Mouse (Mus musculus) adrenal gland, postnatal 25 days (tissue): ENCODE measurements around the gene Rgs12. TPM values are rescaled to one million over a fixed set of nuclear protein-coding genes. Genes with fewer than 3 reads are reported as not detected.

ENCODE experiments used
- DNase-seq: peaks from one replicate; pipeline ENCODE4 v3.0.0; 2021; ENCODE audit warnings: mixed read lengths
- total RNA-seq: library from RNA; stranded (reverse); gene quantifications from 2 replicates; pipeline ENCODE4 v1.2.3, GENCODE M21; 2021

Rgs12 gene
- total RNA-seq, 1 experiment from 2014 or later = 42.1 TPM

DNA sequence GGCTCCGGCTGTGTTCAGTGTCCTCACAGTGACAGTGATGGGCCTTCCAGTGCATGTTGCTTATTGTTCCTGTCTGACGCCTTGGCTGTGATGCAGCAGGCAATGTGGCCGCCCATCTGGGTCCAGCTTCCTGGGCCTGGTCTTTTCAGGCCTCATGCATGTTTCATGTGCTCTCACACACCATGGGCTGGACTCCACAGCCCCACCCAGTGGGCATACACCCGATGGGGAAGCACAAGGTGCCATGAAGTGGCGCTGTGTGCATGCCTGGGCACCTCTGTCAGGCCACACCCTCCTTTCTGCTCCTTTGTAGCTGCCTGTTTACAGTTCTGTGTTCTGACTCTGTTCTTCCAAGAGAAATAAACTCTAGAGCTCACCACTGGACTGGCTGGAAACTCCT, 83.8 kb downstream of the Rgs12 start:
- no peak for DNase-seq

DNA sequence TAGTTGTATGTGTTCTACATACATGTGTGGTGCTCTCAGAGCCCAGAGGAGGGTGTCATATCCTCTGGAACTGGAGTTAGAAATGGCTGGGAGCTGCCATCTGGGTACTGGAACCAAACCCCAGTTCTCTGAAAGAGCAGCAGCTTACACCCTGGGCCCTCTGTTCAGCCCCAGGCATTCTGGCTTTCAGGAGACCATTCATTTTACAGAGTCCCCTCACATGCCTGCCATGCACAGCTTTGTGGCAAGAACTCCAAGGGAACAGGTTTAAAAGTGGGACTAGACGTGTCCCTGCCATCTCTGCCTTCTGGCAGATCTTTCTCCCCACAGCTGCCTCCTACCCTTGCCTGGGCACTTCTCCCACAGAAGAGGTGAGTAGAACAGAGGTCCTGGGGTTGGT, 84.4 kb downstream of the Rgs12 start:
- DNase-seq = no peak

DNA sequence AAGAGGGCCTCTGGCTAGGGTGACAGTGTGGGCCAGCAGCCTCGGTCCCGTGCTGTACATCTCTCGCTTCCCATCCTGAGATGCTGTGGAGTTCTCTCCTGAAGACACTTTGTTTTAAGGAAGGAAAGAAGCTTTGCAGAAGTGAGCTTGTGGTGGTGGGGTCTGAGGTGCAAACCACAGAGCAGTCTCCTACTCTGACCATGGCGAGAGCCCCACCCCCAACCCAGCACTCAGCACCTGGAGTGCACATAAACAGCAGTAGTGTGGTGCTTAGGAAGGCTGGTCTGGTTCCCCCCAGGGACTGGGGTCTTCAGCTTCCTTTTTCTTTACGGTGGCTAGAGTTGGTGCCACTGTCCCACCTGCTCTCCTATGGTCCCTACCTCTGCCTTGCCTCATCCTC, 85.9 kb downstream of the Rgs12 start:
- no peak for DNase-seq

DNA sequence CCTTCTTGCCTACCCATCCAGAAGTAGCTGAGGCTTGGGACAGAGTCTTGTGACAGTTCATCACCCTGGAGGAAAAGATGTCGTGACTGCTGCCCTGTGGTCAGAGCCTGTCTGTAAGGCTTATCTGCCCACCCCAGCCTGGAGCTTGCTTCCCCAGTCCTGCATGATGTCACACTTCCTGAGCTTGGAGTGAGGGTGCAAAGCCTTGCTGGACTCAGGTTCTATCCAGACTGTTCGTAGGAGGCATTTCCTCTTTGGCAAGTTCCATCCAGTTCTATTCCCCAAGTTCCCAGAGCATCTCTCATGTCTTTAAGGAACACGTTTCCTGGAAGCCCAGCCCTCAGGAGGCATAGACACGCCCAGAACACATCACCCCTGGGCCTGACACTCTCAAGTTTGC, 86.5 kb downstream of the Rgs12 start:
- DNase-seq = no peak

DNA sequence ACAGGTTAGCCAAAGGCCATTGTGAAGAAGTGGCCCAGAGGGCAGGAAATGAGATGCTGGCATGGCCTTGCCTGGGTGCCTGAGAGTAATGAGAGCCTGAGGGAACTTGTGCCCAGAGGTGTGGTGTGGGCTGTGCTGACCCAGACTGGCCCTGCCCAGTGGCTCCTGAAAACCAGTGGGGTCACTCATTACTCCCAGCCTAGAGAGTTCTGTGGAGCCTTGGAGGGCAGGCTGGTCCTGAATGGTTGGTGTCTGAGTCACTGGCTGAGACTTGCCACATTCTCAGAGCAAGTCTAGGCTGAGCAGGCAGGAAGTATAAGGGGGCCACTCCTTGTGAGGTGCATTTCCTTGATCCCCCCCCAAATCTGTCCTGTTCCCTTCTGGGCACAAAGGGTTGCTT, 88.2 kb downstream of the Rgs12 start:
- DNase-seq = no peak

DNA sequence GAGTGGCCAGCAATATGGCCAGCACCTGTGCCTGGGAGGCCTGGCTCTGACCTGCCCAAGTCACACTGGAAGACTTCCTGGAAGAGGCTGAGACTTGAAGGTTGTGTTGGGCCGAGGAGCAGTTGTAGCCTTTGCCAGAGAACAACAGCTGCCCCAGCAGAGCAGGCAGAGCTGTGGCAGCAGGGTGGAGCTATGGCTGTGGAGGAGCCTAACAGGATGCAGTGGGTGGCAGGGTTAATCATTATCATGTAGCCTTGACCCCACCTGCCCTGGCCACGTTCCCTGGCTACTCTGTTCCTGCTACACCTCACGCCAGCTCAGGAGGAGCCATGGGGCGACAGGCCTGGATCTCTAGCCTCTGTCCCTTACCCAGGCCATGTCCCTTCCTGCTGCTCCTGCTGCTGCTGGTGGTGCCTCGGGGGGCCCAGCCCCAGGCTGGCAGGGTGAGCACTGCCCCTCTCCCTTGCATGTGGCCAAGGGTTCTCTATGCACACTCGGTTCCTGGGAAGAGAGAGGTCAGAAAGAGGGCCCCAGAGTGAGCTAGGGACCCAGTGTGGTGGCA, 92.1 kb downstream of the Rgs12 start, which contains the start of gene Hgfac:
Gene Hgfac, plus strand, starts transcription at position 242 of the 562 bp plus-strand sequence.
- no peak for DNase-seq

DNA sequence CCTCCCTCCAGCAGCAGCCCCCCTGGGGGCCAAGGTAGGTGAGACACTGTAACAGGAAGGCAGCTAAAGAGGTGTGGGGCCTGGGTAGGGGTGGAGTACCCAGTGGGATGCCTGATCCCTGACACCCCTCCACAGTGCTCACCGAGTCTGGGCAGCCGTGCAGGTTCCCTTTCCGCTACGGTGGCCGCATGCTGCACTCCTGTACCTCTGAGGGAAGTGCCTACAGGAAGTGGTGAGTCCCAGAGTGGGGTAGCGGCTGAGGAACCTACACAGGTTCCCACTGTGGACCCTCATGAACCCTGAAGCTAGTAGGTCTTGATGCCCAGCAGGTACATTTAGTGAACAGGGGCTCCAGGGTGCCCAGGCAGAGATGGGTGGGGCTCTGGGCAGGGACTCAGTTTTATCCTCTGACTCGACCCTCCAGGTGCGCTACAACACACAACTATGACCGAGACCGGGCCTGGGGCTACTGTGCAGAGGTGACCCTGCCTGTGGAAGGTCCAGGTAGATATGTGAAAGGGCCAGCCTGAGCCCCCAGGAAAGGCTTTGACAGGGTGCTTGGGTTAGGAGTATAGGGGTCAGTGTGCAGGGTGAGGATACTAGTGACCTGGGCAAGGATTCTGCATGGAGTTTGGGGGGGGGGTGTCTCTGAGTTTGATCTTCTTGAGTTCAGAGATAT, 93.3 kb downstream of the Rgs12 start:
- DNase-seq = no peak

DNA sequence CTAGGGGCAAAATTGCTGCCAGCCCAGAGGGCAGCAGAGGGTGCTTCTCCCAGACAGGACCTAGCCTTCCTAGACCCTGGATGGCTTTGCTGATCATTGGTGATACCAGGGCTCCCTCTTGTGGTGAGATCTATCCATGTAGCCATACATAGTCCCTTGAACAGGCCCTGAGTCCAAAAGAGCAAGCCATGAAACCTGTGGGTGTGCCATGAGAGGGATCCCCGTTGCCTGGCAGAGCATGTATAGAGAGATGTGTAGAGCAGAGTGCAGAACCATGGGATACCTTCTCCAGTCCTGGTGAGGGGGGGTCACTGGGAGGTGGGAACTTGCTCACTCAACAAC, 93.8 kb downstream of the Rgs12 start:
- peak; percentile 59 for DNase-seq

DNA sequence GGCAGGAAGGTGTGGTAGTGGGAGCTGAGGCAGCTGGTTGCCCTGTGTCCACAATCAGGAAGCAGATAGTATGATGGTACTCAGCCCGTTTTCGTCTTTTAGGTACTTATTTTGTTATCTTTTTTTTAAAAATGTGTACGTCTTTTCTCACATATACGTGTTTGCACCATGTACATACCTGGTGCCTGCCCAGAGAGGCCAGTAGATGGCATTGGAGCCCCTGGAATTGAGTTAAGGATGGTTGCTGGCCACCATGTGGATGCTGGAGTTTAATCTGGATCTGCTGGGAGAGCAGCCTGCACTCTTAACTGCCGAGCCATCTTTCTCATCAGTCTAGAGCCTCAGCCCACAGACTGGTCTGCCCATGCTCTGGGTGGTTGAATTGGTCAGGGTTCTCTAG, 101.3 kb downstream of the Rgs12 start:
- DNase-seq = no peak

DNA sequence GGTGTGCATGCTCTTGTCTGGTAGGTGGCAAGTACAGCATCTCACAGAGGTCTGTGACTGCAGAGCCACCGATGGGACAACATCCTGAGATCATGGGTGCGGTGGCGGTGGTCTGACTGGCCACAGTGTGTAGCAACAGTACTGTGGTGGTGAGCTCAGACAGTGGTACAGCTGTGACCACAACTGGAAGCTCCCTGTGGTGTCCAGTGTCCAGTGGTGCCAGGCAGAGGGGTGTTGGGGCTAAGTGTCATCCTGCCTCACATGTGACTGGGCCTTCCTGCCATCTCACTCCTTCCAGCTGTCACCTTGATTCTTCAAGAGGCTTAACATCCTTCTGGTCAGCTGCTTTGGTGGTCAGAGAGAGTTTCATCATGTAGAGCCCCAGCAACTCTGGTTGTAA, 105.4 kb downstream of the Rgs12 start:
- DNase-seq = no peak

DNA sequence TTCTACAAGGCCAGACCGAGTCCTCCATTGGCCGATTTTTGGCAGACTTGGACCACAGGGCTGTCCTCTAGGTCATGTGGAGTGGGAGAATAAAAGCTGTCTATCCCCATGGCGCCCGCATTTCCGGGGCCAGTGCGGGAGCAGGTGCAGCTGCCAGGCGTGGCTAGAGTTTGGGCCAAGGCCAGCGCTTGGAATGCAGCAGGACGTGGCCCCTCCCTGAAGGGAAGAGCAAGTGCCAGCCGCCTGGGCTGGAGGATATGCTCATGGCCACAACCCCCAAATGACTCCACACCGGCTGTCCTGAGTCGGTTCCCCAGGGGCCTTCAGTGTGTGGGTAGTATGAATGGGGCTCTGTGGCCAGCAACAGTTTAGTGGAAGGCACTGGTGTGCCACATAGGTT, 105.8 kb downstream of the Rgs12 start:
- peak; percentile 74 for DNase-seq

DNA sequence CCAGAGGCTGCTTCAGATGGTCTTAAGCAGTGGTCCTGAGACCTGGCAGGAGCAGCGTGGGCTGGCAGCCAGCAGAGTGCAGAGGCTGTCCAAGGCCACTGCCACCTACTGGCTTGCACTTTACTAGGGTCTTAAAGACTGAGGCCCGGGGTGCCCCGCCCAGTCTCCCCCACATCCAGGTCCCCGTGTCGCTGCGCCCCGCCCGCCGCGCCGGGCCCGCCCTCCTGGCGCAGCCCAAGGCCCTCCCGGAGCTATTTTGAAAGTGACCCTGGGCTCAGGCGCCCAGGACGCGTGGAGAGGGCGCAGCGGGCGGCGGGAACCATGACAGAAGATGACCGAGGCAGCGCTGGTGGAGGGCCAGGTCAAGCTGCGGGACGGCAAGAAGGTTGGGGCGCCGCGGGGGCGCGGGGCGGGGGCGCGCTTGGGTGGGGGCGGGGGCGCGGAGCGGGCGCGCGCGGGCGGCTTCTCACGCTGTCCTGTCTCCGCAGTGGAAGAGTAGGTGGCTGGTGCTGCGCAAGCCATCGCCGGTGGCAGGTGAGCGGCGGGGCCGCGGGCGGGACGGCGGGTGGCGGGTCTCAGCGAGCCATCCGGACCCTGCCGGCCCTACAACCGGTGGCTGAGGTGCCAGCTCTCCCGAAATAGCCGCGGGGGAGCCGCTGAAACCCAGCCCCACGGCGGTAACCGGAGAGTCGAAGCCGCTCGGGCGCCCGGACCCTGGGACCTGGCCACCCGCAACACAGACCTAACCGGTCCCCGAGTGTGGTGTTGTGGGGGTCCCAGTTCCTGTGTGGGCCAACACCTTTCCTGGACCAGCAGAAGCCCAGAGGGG, 107.6 kb downstream of the Rgs12 start, which contains the start of gene Dok7:
Gene Dok7, plus strand, starts transcription at position 163 of the 829 bp plus-strand sequence.
- peak; percentile 74 for DNase-seq

DNA sequence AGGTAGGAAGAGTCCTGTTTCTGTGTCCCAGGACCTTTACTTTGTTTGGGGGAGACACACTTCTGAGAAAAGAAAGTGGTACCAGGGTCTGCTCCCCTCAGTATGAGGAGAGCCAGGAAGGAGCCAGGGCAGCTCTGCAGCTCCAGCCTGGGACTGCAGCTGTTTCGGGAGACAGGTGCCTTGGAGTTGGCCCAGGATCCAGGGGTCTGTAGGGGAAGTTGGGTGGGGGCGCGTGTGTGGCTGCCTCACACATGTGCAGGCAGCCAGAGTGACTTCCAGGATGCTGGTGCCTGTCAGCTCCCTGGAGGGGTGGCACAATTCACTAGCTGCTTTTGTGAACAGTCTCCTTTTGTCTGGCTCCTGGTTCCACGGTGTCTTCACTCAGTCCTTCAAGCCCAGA, 108.3 kb downstream of the Rgs12 start:
- DNase-seq = no peak

DNA sequence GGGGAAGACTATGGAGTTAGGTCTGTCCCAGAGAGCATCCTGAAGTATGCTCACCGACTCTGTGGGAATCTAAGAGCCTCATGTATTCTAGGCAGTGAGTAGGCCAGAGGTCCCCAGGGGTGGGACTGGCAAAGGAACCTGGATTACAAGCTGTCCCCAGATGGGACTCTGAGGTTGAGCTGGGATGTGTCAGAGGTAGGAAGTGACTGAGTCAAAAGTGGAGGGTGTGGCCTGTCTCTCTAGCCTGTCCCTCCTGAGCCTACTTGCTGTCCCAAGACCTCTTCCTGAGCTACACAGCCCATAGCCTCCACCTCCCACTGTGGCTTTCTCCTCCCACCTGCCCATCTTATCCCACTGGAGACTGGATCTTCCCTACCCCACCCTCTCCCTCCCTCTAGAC, 109.0 kb downstream of the Rgs12 start:
- no peak for DNase-seq

DNA sequence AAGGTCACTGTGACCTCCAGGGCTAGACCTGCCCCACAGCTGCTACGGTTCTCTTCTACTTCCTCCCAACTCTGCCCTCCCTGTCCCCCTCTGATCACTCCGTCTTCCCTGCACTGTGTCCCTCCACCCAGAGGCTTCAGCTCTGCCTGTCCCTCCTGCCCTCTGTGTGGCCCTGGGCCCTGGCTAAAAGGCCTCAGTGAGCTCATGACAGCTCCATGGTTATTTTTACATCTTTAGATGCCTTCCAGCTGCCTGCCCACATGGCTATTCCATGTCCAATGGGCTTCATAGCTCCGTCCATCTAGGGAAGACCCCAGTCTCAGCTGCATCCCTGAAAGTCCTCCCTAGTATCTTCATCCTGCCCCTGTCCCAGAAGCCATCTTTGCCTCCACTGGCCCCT, 110.9 kb downstream of the Rgs12 start:
- DNase-seq = no peak

DNA sequence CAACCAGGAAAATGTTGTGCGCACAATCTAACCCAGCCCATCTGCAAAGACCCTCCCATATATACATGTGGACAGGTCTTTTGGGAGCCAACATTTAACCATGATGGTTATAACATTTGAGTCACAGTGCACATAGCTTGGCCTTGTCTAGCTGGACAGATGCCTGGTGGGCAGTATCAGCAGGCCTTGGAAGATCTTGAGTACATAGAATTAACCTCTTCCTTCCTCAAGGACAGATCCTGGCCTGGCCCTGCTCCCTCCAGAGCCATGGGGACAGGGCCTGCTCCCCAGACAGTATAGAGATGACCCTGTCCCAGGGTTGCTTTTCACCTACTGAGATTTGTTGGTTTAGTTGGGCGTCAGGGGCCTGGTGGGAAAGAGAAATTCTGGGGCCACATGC, 120.6 kb downstream of the Rgs12 start:
- no peak for DNase-seq

DNA sequence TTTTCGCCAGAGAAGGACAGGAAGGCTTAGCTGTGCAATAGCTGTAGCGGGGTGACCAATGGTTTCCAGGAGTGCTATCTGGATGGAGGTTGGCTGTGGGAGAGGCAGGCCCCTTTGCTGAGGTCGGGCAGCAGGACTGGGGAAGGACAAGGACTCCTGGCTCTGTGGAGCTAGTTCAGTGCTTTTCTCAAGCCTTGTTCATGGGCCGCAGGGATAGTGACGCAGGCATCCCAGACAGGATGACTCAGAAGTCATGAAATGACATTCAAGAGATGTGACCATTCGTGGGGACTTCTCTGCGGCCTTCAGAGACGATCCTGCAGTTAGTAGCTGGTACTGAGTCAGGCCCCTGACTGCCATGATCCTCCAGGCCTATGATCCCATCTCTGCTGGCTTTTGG, 121.1 kb downstream of the Rgs12 start:
- DNase-seq = peak; percentile 45

DNA sequence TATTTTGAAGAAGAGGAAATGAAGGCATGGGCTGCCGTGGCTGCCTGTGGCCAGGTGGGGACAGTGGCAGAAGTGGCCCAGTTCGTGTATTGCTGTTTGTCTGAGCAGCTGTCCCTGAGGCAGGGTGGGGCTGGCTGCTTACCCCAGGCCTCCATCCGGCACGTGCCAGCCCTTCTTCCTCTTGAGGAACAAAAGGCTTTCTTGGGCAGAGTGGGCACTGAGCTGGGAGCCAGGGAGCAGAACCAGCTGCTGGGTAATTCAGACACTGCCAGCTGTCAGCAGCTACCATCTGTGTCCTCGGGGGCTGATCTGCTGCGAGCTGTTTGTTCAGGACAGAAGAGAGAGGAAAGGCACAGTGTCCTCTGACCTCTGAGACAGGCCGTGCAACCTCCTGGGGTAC, 121.7 kb downstream of the Rgs12 start:
- no peak for DNase-seq

DNA sequence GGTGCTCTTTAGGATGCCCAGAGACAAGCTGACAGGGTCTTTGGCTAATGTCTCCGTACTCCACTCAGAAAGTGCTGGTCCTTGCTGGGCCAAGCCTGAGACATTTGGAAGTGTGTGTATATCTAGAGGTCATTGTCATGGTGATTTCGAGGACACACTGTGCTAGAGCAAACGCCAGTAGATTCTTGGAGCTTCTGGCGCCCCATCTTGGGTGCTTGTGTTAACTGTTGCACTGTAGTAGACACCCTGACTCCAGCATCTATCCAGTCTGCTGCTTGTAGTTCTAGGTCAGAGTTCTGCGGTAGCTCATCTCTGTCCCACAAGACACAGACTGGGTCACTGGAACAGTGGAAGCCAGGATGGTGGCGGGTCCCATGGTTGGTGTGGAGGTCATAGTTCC, 122.6 kb downstream of the Rgs12 start:
- no peak for DNase-seq

DNA sequence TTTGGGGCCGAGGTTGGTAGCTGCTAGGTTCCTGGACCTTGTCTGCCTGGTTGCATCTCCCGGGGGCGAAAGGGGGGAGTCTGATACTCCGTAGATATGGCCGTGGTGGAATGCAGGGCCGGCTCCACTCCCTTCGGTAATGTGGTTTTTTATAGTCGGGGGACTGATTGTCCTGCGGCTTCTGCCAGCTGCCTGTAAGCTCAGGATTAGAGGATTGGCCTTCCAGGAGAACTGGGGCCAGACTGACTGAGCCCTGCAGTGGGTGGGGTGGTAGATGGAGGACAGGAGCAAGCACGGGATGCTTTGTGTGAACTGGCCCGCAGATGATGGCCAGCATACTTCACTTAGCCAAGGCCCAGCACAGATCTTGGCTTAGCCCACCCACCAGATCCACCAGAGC, 124.0 kb downstream of the Rgs12 start:
- no peak for DNase-seq

DNA sequence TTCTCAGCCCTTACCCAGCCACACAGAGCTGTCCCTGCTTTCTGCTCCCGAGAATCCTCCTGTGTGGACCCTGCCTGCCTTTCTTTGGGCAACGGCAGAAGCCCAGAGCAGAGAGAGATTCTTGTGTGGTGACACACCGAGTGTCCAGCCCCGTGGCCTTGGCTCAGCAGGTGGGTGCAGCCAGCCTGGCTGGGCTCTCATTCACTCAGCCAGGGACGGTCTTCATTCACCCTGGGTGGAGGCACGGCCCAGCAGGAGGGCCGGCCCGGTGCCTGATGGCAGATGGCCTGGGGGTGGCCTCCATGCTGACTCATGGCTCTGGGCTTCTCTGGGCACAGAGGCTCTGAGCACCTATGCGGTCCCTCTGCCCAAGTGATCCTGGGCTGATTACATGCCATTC, 124.7 kb downstream of the Rgs12 start:
- DNase-seq = peak; percentile 82

DNA sequence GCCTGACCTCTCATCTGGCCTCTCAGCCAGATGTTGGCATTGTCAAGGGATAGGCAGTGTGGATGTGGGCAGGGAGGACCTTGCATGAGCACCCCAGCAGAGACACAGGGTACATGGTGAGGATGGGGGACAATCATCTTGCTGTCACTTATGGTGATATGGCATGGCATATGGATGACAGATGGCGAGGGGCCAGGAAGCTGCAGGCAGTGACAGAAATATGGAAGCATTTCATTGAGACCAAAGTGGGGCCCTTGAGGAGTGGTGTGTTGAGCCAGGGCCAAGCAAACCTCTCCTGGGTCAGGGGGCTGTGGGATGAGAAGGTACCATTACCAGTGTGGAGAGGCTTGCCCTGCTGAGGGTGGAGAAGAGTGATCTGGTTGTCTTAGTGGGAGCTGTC, 127.1 kb downstream of the Rgs12 start:
- no peak for DNase-seq

DNA sequence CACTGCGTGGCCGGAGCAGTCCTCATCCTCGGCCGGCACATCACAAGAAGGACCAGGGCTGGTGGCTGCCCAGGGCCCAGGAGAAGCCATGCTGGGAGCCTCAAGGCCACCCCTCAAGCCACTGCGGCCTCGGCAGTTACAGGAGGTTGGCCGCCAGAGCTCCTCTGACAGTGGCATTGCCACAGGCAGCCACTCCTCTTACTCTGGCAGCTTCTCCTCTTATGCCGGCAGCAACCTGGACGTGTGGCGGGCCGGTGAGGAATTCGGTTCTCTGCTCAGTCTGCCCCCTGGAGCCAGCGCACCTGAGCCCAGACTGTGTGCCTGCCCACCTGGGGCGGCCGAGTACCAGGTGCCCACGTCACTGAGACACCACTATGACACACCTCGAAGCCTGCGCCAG, 129.9 kb downstream of the Rgs12 start:
- peak; percentile 31 for DNase-seq

DNA sequence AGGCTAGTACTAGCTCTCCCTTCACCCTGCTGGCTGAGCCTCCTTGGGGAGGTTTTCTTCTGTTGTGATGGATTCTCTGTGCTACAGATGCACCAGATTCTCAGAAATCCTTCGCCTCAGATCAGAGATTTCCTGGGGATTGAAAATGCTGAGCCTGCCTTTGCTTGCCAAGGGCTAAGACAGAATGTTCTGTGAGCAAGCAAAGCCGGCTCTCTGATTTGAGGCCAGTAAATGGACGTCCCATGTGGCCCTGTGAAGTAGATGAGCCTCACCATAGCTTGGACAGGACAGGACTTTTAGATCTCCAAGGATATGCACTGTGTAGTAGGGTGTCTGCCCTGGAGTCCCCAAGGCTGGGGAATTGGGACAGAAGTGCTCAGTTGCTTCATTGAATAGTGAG, 135.7 kb downstream of the Rgs12 start:
- no peak for DNase-seq
